Mouse (Mus musculus) adrenal gland, postnatal 10 days (tissue): ENCODE results near the gene Ugt8a. TPM values are rescaled to one million over a fixed set of nuclear protein-coding genes. Genes with fewer than 3 reads are reported as not detected.

Experiments
- DNase-seq: peaks from one replicate; pipeline ENCODE4 v3.0.0; 2021; ENCODE audit warnings: mixed read lengths
- total RNA-seq, 2 experiments: library from RNA; stranded (reverse); gene quantifications; 2 replicates each; pipeline ENCODE4 v1.2.3; 2021

The Ugt8a gene
- total RNA-seq, 2 experiments from 2014 or later = 0.27 to 0.64 TPM

GRCm38 (mm10) chr3:125861601-125862000 is 76.8 kb downstream of the Ugt8a start:
- DNase-seq = no peak

GRCm38 (mm10) chr3:125849163-125849872 is 89.1 kb downstream of the Ugt8a start:
- DNase-seq = peak; percentile 37

GRCm38 (mm10) chr3:125828051-125828450 is 110.4 kb downstream of the Ugt8a start:
- no peak for DNase-seq

GRCm38 (mm10) chr3:125827256-125827655 is 111.2 kb downstream of the Ugt8a start:
- DNase-seq = peak; percentile 28

GRCm38 (mm10) chr3:125819741-125820140 is 118.7 kb downstream of the Ugt8a start:
- DNase-seq = peak; percentile 49
